Mouse (Mus musculus) CH12.LX (cell line): ENCODE data around the gene 4931406P16Rik. TPM values are rescaled to one million over a fixed set of nuclear protein-coding genes. Genes with fewer than 3 reads are reported as not detected.

Experiments
- DNase-seq: peaks from one replicate; pipeline ENCODE4 v3.0.0-alpha.2; 2013; ENCODE audit errors: extremely low read depth
- H3K27ac ChIP-seq: 2 replicates; pipeline ENCODE4 v1.5.1; 2012; ENCODE audit warnings: low read depth, mild to moderate bottlenecking, control low read depth, moderate library complexity; ENCODE audit not compliant: insufficient read depth
- H3K27me3 ChIP-seq: replicated peaks from 2 replicates; pipeline ENCODE3; 2012; ENCODE audit warnings: inconsistent platforms
- H3K36me3 ChIP-seq, 2 experiments: replicated peaks in 1 of 2; 2 replicates each; pipeline versions ENCODE3 to v1.6.1; 2012; ENCODE audit warnings: inconsistent platforms in 1 of 2, low read length in 1 of 2, mild to moderate bottlenecking in 1 of 2, mixed read lengths in 1 of 2, moderate library complexity in 1 of 2; ENCODE audit not compliant: control insufficient read depth in 1 of 2, insufficient read depth in 1 of 2
- H3K4me1 ChIP-seq, 2 experiments: 2 replicates each; pipeline ENCODE4 v1.6.1; 2012; ENCODE audit warnings: inconsistent platforms in 1 of 2, moderate library complexity in 1 of 2; ENCODE audit not compliant: insufficient read depth in 2 of 2, control insufficient read depth in 1 of 2
- H3K4me2 ChIP-seq: 2 replicates; pipeline ENCODE4 v1.6.1; 2012; ENCODE audit warnings: low read depth, mild to moderate bottlenecking, control low read depth; ENCODE audit not compliant: poor library complexity, insufficient read depth, severe bottlenecking
- H3K4me3 ChIP-seq, 3 experiments: fragments of 150-350 bp in 1 of 3; sonication (generic) in 1 of 3; replicated peaks in 1 of 3; 2 replicates each; pipeline versions ENCODE3 to v1.5.1; 2011 to 2012; ENCODE audit warnings: low read depth in 2 of 3, low read length in 2 of 3, mild to moderate bottlenecking in 2 of 3, moderate library complexity in 2 of 3, control low read depth in 1 of 3, improper control_type of control experiment in 1 of 3, inconsistent platforms in 1 of 3, mixed read lengths in 1 of 3; ENCODE audit not compliant: poor library complexity in 1 of 3
- H3K79me2 ChIP-seq: replicated peaks from 2 replicates; pipeline ENCODE4 v1.6.1; 2012; ENCODE audit warnings: mild to moderate bottlenecking, moderate library complexity; ENCODE audit not compliant: control insufficient read depth, poor library complexity, insufficient read depth, severe bottlenecking; ENCODE audit errors: extremely low read depth
- H3K9ac ChIP-seq: 2 replicates; pipeline ENCODE4 v1.6.1; 2012; ENCODE audit warnings: low read depth, mild to moderate bottlenecking, control low read depth, moderate library complexity; ENCODE audit not compliant: insufficient read depth
- H3K9me3 ChIP-seq: replicated peaks from 2 replicates; pipeline ENCODE3; 2012; ENCODE audit warnings: low read length, inconsistent platforms, mixed read lengths
- BHLHE40 ChIP-seq: IDR thresholded peaks from 2 replicates; pipeline ENCODE4 v1.6.1; 2011; ENCODE audit warnings: mild to moderate bottlenecking, low read depth, low read length, improper control_type of control experiment
- CHD1 ChIP-seq: IDR thresholded peaks from 2 replicates; pipeline ENCODE4 v1.6.1; 2012; ENCODE audit warnings: low read depth, low read length, improper control_type of control experiment, inconsistent platforms
- CHD2 ChIP-seq: IDR thresholded peaks from 2 replicates; pipeline ENCODE4 v1.6.1; 2011; ENCODE audit warnings: low read length, improper control_type of control experiment
- CTCF ChIP-seq, 2 experiments: IDR thresholded peaks in 1 of 2; conservative IDR thresholded peaks in 1 of 2; 2 replicates each; pipeline ENCODE4 v1.5.1; 2011 to 2012; ENCODE audit warnings: low read depth in 2 of 2, low read length in 2 of 2, improper control_type of control experiment in 1 of 2, inconsistent platforms in 1 of 2, mild to moderate bottlenecking in 1 of 2, moderate library complexity in 1 of 2
- E2F4 ChIP-seq: IDR thresholded peaks from 2 replicates; pipeline ENCODE4 v1.6.1; 2011; ENCODE audit warnings: low read depth, low read length, improper control_type of control experiment; ENCODE audit not compliant: insufficient replicate concordance
- ELF1 ChIP-seq: IDR thresholded peaks from 2 replicates; pipeline ENCODE4 v1.6.1; 2014; ENCODE audit warnings: low read depth, mild to moderate bottlenecking, inconsistent platforms, low read length, improper control_type of control experiment
- EP300 ChIP-seq: IDR thresholded peaks from 2 replicates; pipeline ENCODE4 v1.6.1; 2011; ENCODE audit warnings: low read length, improper control_type of control experiment
- ETS1 ChIP-seq: conservative IDR thresholded peaks from 2 replicates; pipeline ENCODE4 v1.6.1; 2012; ENCODE audit warnings: low read depth, mild to moderate bottlenecking, inconsistent platforms, low read length, improper control_type of control experiment, moderate library complexity
- GABPA ChIP-seq: IDR thresholded peaks from 2 replicates; pipeline ENCODE4 v1.6.1; 2012; ENCODE audit warnings: low read depth, low read length, improper control_type of control experiment, inconsistent platforms; ENCODE audit not compliant: insufficient replicate concordance
- HCFC1 ChIP-seq: IDR thresholded peaks from 2 replicates; pipeline ENCODE4 v1.6.1; 2012; ENCODE audit warnings: low read depth, mild to moderate bottlenecking, inconsistent platforms, low read length, improper control_type of control experiment
- IRF4 ChIP-seq: IDR thresholded peaks from 2 replicates; pipeline ENCODE4 v1.6.1; 2014; ENCODE audit warnings: low read depth, mild to moderate bottlenecking, inconsistent platforms, low read length, improper control_type of control experiment
- JUN ChIP-seq: IDR thresholded peaks from 2 replicates; pipeline ENCODE4 v1.6.1; 2011; ENCODE audit warnings: low read depth, mild to moderate bottlenecking, low read length, improper control_type of control experiment, moderate library complexity; ENCODE audit not compliant: insufficient read depth
- JUND ChIP-seq: conservative IDR thresholded peaks from 2 replicates; pipeline ENCODE4 v1.6.1; 2011; ENCODE audit warnings: low read depth, low read length, improper control_type of control experiment
- KAT2A ChIP-seq: IDR thresholded peaks from 2 replicates; pipeline ENCODE4 v1.6.1; 2012; ENCODE audit warnings: low read length, improper control_type of control experiment, inconsistent platforms; ENCODE audit not compliant: insufficient replicate concordance
- MAFK ChIP-seq: IDR thresholded peaks from 2 replicates; pipeline ENCODE4 v1.6.1; 2011; ENCODE audit warnings: low read length, improper control_type of control experiment; ENCODE audit not compliant: insufficient replicate concordance
- MAX ChIP-seq: IDR thresholded peaks from 2 replicates; pipeline ENCODE4 v1.6.1; 2011; ENCODE audit warnings: low read length, improper control_type of control experiment
- MAZ ChIP-seq: IDR thresholded peaks from 2 replicates; pipeline ENCODE4 v1.6.1; 2012; ENCODE audit warnings: low read depth, mild to moderate bottlenecking, inconsistent platforms, low read length, improper control_type of control experiment, moderate library complexity
- MEF2A ChIP-seq: IDR thresholded peaks from 2 replicates; pipeline ENCODE4 v1.6.1; 2014; ENCODE audit warnings: low read depth, mild to moderate bottlenecking, inconsistent platforms, low read length, improper control_type of control experiment, borderline replicate concordance
- MXI1 ChIP-seq: IDR thresholded peaks from 2 replicates; pipeline ENCODE4 v1.6.1; 2011; ENCODE audit warnings: mild to moderate bottlenecking, low read depth, low read length, improper control_type of control experiment
- MYC ChIP-seq: IDR thresholded peaks from 2 replicates; pipeline ENCODE4 v1.6.1; 2011; ENCODE audit warnings: low read depth, mild to moderate bottlenecking, improper control_type of control experiment, low read length
- NELFE ChIP-seq: IDR thresholded peaks from 2 replicates; pipeline ENCODE4 v1.6.1; 2011; ENCODE audit warnings: low read depth, low read length, improper control_type of control experiment
- NRF1 ChIP-seq: IDR thresholded peaks from 2 replicates; pipeline ENCODE4 v1.6.1; 2014; ENCODE audit warnings: low read depth, mild to moderate bottlenecking, inconsistent platforms, low read length, improper control_type of control experiment, moderate library complexity
- PAX5 ChIP-seq: IDR thresholded peaks from 2 replicates; pipeline ENCODE4 v1.6.1; 2012; ENCODE audit warnings: low read length, inconsistent platforms, mixed read lengths
- POLR2A ChIP-seq: IDR thresholded peaks from 2 replicates; pipeline ENCODE4 v1.6.1; 2011; ENCODE audit warnings: low read depth, mild to moderate bottlenecking, improper control_type of control experiment, low read length
- POLR2AphosphoS2 ChIP-seq: IDR thresholded peaks from 2 replicates; pipeline ENCODE4 v1.6.1; 2011; ENCODE audit warnings: low read depth, low read length, improper control_type of control experiment
- RAD21 ChIP-seq: IDR thresholded peaks from 2 replicates; pipeline ENCODE4 v1.6.1; 2011; ENCODE audit warnings: low read depth, mild to moderate bottlenecking, low read length, improper control_type of control experiment, moderate library complexity
- RCOR1 ChIP-seq: conservative IDR thresholded peaks from 2 replicates; pipeline ENCODE4 v1.6.1; 2012; ENCODE audit warnings: low read depth, mild to moderate bottlenecking, inconsistent platforms, low read length, improper control_type of control experiment
- SIN3A ChIP-seq: IDR thresholded peaks from 2 replicates; pipeline ENCODE4 v1.6.1; 2012; ENCODE audit warnings: low read length, improper control_type of control experiment, inconsistent platforms
- SMC3 ChIP-seq: IDR thresholded peaks from 2 replicates; pipeline ENCODE4 v1.6.1; 2011; ENCODE audit warnings: low read depth, low read length, improper control_type of control experiment
- TBP ChIP-seq: conservative IDR thresholded peaks from 2 replicates; pipeline ENCODE4 v1.6.1; 2011; ENCODE audit warnings: low read depth, low read length, improper control_type of control experiment
- TCF12 ChIP-seq: IDR thresholded peaks from 2 replicates; pipeline ENCODE4 v1.6.1; 2014; ENCODE audit warnings: low read depth, mild to moderate bottlenecking, inconsistent platforms, low read length, improper control_type of control experiment
- UBTF ChIP-seq: IDR thresholded peaks from 2 replicates; pipeline ENCODE4 v1.6.1; 2012; ENCODE audit warnings: low read depth, mild to moderate bottlenecking, inconsistent platforms, low read length, improper control_type of control experiment, moderate library complexity
- USF1 ChIP-seq: IDR thresholded peaks from 2 replicates; pipeline ENCODE4 v1.6.1; 2014; ENCODE audit warnings: low read depth, mild to moderate bottlenecking, inconsistent platforms, low read length, improper control_type of control experiment
- USF2 ChIP-seq: conservative IDR thresholded peaks from 2 replicates; pipeline ENCODE4 v1.6.1; 2011; ENCODE audit warnings: low read depth, low read length, improper control_type of control experiment
- ZC3H11A ChIP-seq: IDR thresholded peaks from 2 replicates; pipeline ENCODE4 v1.6.1; 2012; ENCODE audit warnings: low read depth, mild to moderate bottlenecking, inconsistent platforms, low read length, improper control_type of control experiment
- ZKSCAN1 ChIP-seq: IDR thresholded peaks from 2 replicates; pipeline ENCODE4 v1.6.1; 2012; ENCODE audit warnings: low read depth, inconsistent platforms, low read length, improper control_type of control experiment, borderline replicate concordance
- ZMIZ1 ChIP-seq: IDR thresholded peaks from 2 replicates; pipeline ENCODE4 v1.6.1; 2012; ENCODE audit warnings: low read depth, mild to moderate bottlenecking, inconsistent platforms, low read length, improper control_type of control experiment
- ZNF384 ChIP-seq: IDR thresholded peaks from 2 replicates; pipeline ENCODE4 v1.6.1; 2012; ENCODE audit warnings: low read depth, low read length, improper control_type of control experiment, inconsistent platforms
- dilution Hi-C: fragments of 300-500 bp; cut with MboI; formaldehyde crosslinking; loops from 2 replicates; pipeline ENCODE4 v1.14.3; 2020; ENCODE audit warnings: low sequenced_read_pairs; ENCODE audit not compliant: extremely low pct_unique_long_range_greater_than_20kb, extremely low pct_ligation_motif_present
- in situ Hi-C: fragments of 300-500 bp; cut with MboI; formaldehyde crosslinking; loops from 3 replicates; pipeline ENCODE4 v1.14.3; 2019; ENCODE audit warnings: low sequenced_read_pairs, low pct_ligation_motif_present, low pct_unique_long_range_greater_than_20kb, mixed read lengths
- polyA plus RNA-seq: library from polyadenylated mRNA; unstranded; fragments of >175 nt; gene quantifications from 2 replicates; pipeline ENCODE4 v1.2.1, GENCODE M21; 2012; ENCODE audit warnings: low read depth; ENCODE audit not compliant: insufficient read length
- total RNA-seq, 2 experiments: library from RNA; depleted of rRNA; stranded (reverse); fragments of 300-350 nt in 1 of 2; fragments of >200 nt in 1 of 2; gene quantifications; 2 replicates each; pipeline ENCODE4 v1.2.3; 2012 to 2014

The 4931406P16Rik gene
- total and polyA plus RNA-seq, 3 experiments, result 10.0 to 15.6 (median 11.7) TPM

- peak overlapping the region; percentile 86 for H3K27ac ChIP-seq
- no peaks in the 10 kb centered on the region for H3K9me3 ChIP-seq
- dilution Hi-C loops (no loop called here), in situ Hi-C loops (loop anchor here (5.0 kb wide), 1 partner anchor 67 kb away; the partner anchor contains the start of gene Uba2)
- H3K79me2 ChIP-seq, result peaks cover 9% of the 10 kb centered on the region
- H3K9ac ChIP-seq, result peak overlapping the region; percentile 93
- H3K4me3 ChIP-seq, result peak overlapping the region; percentile 55 to 93 (median 75)
- peak; percentile 99 for DNase-seq
- H3K27me3 ChIP-seq, result no peaks in the 10 kb centered on the region
- H3K36me3 ChIP-seq, result peaks cover 14 to 30% of the 10 kb centered on the region in 2 experiments
- peak overlapping the region; percentile 96 for H3K4me2 ChIP-seq
- TF ChIP-seq TBP (peak; percentile 83), PAX5 (no peak), MYC (peak; percentile 97), ZC3H11A (no peak), TCF12 (peak; percentile 91; the same call in 1 of the 2 replicates), NRF1 (peak; percentile 93), CHD1 (no peak), MXI1 (peak; percentile 91), POLR2AphosphoS2 (peak; percentile 79; the same call in 1 of the 2 replicates), MAZ (peak; percentile 95), MAX (peak; percentile 95), JUN (no peak; the same call in 1 of the 2 replicates), MAFK (peak; percentile 91), NELFE (peak; percentile 60), ZKSCAN1 (no peak), BHLHE40 (peak; percentile 100), USF1 (peak; percentile 15; the same call in 1 of the 2 replicates), EP300 (peak; percentile 43; the same call in 1 of the 2 replicates), E2F4 (no peak), GABPA (peak; percentile 7; the same call in 1 of the 2 replicates), IRF4 (peak; percentile 82), JUND (no peak), ELF1 (peak; percentile 78), USF2 (no peak), SMC3 (no peak), RAD21 (no peak), HCFC1 (peak; percentile 68), ETS1 (peak; percentile 94), ZNF384 (peak; percentile 17; the same call in 1 of the 2 replicates), UBTF (no peak), CTCF (conservative IDR thresholded peaks at IDR 0.05 in 1 of 2, IDR thresholded peaks at IDR 0.05 in 1 of 2; ENCODE audit: low read depth in 2 of 2, low read length in 2 of 2) (no peak), RCOR1 (peak; percentile 89; the same call in 1 of the 2 replicates), MEF2A (peak; percentile 70; the same call in 1 of the 2 replicates), POLR2A (peak; percentile 84), CHD2 (peak; percentile 94), KAT2A (no peak), ZMIZ1 (peak; percentile 90), SIN3A (no peak)
- peaks cover 0 to 37% of the 10 kb centered on the region in 2 experiments; a peak in 2 of 4 replicates for H3K4me1 ChIP-seq
These were observed 79.3 kb downstream of the 4931406P16Rik start for GRCm38 (mm10) chr7:34233909-34234609.
